Mouse (Mus musculus) spleen, adult 12 weeks (tissue): Measurements from ENCODE around the gene Chit1.

Experiments used
- DNase-seq: peaks from one replicate; pipeline ENCODE4 v3.0.0; 2022; ENCODE audit warnings: low spot score

Chit1 gene

DNA sequence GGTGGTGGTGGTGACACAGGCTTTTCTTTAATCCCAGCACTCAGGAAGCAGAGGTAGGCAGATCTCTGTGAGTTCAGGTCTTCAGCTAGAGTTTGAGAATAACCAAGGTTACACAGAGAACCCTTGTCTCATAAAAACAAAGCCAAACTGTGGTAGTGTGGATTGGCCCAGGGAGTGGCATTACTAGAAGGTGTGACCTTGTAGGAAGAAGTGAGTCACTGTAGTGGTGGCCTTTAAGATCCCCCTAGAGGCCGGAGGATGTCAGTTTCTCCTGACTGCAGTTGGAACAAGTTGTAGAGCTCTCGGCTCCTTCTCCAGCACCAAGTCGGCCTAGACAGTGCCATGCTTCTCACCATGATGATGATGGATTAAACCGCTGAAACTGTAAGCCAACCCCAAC, at the start of gene Chit1:
Gene Chit1, plus strand, starts transcription at position 264 of the 400 bp plus-strand sequence.
- no peak for DNase-seq

DNA sequence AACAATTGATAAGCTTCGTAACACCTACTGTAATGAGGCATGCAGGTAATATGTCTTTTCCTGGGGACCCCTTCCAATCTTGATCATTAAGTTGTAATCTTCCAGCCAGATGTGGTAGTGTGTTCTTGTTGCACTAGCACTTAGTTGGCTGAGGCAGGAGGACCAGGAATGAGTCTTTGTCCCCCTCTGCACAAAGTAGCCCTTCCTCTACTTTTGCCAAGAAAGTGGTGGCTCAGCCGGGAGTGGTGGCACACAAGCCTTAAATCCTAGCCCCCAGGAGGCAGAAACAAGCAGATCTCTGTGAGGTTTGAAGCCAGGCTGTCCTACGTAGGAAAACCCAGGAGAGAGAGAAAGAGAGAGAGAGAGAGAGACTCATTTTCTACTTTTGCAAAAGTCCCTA, 49.1 kb upstream of the Chit1 start:
- DNase-seq: no peak

DNA sequence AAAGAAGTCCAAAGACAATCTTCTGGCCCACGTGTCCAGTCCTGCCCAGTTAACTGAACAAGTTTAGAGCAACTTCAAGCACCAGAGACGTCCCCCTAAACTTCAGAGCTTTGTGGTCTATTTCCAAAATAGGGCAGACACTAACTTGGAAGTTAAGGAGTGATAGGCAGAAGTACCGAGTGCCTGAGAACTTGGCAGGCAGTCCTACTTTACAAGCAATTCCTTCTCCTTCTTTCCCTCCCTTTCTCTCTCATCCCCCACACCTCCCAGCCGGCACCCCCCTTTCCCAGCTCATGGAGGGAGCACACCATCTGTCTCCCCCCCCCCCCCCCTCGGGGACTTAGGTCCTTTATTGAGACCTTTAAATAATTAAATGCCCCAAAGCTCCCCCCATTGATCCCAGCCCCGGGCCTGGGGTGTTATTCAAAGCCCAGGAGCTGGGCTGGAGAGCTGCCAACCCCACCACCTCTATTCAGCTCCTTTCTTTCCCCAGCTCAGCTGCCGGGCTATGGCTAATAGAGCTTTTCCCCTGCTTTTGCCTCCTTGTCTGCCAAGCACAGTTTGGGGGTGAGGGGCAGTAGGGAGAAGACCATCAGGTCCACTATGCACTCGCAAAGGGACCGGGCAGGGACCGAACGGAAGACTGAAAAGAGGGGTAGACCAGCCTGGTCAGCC, 48.5 kb upstream of the Chit1 start:
- no peak for DNase-seq

DNA sequence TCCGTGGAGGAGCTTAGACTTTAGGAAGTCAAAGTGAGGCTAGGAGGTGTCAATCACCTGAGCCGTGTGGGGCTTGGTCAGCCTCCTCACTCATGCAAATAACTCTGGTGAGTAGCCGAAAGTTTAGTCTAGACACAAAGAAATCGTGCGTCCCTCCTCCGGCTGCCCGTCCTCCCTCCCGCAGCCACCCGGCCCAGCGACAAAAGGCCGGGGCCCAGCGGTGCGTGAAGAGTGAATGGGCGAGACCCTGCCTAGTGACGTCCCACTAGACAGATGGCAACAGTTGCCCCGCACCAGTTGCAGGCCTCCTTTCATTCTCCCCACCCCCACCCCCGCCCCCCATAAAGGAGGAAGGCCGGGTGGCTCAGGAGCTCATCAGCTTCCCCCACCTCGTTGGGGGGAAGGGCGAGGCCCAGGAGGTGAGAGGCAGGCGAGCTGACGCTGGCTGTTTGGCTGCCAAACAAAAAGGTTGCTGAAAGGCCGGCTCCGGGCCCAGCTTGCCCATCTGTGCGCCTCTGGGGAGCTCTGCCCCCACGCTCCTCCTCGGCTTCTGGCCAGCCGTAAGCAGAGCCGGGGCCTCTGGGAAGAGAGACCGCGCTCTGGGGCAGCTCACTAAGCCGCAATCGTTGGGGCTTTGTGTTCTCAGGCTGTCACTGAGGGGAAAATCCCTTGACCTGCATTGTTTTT, 47.8 kb upstream of the Chit1 start:
- peak; percentile 61 for DNase-seq

DNA sequence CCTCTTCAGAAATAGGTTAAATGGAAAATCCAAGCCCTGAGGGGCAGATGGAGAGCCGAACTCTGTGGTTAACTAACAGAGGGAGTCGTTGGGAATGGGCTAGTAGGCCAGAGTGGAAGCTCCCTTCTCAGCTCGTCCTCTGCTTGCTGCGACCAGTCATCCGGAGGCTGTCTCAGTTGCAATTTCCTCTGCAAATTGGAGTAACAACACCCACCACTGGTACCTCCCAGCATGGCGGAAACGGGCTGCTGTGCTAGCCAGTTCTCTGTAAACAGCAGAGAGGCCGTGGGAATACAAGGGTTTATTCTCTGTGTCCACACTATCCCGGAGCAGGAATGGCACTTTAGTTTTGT, 47.3 kb upstream of the Chit1 start:
- no peak for DNase-seq

DNA sequence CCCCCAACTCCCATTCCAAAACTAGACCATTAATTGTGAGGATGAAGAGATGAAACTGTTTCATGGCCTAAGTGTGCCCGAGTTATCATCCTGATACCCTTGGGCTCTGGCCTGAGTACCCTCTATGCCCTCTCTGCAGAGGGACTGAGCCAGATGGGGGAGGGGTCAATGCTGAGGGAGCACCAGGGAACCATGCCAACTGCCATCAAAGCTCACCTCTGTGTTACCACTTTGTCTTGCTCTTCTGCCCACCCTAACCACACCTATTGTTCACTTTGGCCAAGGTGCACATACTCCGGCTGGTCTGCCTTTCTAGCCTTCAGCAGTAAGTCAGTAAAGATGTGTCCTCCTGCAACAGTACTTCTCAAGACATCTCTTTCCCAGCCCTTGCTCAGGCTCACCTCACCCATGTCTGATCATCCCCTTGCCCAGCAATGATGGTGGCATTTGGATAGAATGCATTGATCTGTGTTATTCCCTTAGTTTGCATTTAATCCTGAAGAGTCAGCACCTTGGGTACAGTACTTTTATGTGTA, 46.7 kb upstream of the Chit1 start:
- DNase-seq: no peak

DNA sequence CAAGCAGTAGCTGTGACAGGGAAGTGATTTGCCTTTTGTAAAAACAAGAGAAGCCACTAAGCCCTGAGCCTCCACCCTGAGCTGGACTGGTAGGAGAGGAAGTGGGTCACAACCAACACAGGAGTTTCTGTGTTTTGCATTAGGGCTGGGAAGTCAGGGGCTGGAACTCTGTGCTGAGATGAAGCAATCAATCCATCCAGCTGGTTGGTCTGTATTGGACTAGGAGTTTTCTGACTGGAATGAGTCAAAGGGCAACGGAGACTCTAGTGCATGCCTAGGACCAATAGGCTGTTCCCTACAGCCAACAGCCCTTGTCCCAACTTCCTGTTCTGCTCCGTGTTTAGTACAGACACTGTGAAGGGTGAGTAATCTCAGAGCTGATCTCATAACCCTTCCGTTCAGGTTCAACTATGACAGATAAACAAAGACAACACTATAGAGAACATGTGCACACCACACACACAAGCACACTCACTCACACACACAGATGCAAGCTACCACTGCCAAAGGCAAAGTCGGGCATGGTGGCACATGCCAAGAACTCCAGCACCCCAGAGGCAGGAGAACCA, 45.7 kb upstream of the Chit1 start:
- no peak for DNase-seq

DNA sequence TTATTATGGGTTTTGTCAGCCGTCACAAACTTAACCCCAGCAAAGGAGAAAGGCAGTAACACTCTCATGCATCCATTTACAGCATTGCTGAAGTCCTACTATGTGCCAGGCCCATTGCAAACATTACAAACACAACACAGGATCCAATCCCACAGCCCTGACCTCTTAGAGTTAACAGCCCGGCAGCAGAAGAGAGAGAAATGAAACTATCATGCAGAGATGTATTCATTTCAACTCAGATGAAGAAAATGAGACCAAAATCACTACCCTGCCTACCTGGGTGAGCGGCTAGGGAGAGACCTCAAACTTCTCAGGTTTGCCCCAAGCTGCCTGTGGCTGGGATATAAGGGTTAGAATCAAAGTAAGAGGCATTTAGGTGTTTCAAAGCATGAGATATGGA, 44.5 kb upstream of the Chit1 start:
- DNase-seq: no peak

DNA sequence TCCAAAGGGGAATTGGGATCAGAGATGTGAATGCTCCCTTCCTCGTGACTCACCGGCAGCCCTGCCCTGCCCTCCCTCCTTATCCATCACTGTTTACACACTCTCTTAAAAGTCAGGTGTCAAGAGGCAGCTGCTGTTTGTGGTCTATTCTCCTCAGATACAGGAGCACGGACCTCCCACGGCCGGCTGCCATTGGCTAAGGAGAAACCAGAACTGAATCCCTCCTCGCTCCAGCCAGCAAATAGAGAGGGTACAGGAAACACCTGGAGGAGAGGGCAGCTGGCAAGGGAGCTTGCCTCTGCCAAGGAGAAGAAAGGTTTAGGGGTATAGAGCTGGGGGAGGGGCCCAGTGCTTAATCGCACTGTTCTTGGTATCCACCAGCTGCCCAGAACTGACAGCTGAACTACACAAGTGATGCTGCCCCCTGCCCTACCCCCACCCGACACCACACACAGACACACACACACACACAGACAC, 43.9 kb upstream of the Chit1 start:
- DNase-seq: no peak

DNA sequence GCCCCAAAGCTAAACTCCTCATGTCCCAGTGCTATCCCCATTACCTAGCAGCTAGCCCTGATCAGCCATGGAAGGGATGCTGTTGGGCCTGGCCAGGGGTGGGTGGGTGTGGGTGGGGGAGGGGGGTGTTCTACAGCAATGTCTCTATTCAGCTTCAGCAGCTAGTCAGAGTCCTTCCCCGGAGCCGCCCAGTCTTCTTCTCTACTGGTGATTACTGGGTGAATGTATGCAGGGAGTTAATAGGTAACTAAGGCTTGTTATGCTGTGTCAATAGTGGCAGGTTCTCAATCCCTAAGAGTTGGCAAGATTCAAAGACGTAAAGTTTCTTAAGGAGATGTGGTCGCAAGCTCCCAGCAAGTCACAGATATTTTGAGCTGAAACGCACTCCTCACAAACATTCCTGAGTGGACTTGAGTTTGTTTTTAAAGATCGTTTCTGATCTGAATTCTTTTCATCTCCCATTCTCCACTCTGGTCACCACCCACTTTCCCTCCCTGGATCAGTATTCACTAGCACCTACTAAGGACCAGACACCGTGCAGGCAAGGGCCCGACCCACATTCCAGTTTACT, 40.9 kb upstream of the Chit1 start:
- no peak for DNase-seq

DNA sequence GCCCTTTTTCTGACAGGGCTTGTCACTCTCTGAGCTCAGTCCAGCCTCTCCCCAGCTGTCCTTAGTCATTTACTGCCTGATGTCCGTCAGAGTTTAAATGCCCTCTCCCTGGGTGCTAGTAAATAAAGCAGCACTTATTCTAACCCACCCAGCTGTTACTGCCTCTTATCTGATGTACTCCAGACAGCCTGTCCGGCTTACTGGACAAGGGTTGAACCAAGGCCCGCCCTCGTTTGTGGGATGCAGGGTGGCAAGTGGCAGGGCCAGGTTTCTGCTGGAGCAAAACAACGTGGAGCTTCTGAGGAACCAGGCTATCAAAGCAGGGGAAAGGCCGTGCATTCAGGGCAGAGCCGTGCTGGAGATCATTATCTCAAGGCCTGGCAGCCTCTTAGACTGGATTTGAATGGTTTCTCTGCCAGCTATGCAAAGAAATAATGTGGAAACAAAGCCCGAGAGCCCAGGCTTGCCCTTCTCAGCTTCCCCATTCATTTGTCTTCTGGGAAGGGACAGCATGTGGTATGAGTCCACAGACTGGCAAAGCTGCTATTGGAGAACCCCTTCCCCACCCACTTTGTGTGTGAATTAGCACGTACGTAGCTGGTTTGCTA, 39.5 kb upstream of the Chit1 start:
- DNase-seq: no peak

DNA sequence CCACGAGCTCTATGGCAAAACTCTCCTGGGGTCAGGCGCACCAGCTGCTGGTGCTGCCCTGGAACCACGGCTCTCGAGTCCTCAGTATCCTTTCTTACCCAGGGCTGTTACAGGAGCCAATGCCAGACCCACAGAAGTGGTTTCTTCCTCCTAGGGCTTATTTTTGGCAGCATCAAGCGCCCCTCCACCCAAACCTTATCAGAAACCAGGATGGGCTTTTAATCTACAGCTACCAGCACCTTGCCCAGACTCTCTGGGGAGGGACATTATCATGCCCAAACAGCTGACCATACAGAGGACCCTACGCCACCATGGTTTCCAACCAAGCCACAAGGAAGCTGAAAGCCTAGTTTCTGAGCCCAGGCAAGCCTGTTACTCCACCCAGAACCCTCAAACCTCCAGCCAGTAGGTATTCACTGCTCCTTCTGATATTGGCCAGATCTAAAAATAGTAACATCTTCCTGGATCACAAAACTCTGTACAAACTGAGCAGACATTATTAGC, 37.9 kb upstream of the Chit1 start:
- peak; percentile 61 for DNase-seq

DNA sequence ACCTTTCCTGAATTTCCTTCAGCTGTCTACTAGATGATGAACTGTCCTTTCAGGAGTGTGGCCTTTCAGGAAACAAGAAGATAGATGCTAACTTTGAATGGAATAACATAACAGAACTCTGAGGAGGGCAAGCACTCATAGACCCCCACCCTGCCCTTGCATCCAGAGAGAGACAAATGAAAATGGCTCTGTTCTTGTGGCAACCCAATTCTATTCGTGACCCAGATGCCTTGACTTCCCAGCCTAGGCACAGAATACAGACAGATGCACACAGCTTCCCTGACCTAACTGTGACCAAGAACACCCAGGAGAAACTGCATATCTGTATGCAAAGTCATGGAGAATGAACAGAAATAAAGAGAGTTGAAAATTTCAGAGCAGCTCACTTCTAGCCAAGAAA, 37.4 kb upstream of the Chit1 start:
- DNase-seq: no peak

DNA sequence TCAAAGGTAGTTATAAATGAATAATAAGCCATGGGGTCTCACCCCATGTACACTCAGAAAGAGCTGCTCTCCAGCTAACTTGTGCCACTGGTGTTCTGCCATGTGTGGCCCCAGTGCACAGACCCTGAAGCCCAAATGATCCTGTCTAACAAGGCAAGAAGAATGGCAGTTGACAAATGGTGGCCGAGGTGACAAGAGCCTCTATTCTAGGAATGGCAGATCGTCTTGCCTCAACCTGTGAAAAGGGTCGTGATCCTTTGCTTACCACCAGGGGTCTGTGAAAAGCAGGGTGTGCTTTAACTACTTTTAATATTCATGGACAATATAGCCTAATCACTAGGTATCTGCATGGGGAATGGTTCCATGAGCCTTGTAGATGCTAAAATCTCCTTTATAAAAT, 36.9 kb upstream of the Chit1 start:
- DNase-seq: no peak

DNA sequence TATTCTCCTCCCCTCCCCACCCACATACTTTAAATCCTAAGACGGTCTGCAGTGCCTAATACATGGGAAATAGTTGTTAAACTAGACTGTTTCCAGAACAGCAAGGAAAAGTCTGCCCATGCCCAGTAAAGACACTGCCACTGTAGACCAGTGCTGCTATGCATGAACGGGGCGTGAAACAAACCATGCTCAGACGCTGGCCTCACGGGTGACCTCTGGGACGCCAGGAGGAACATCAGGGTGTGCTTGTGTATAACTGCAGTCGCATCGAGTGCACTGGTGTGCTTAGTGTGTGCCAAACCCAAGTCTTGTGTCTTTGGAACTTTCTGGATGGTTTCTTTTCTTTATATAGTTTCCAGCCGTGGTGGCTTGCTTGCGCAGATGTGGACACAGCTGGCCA, 36.4 kb upstream of the Chit1 start:
- DNase-seq: no peak

DNA sequence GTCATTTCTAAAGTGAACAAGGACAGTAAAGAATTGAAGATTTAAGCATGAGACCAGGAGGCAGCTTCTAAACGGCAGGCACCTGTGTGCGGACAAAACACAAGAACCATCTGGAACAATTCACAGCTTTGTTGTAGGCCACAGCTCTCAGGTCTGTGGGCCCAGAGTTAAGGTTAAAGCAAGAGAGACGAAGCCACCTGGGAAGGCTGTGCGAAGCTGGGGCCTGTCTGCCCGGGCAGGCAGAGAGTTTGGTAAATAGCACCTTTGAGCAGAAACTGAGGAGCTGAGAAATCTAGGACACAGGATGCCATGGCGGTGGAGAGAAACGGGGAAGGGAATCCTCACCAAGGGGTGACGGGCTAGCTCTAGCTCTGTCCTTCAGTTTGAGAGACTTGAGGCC, 35.5 kb upstream of the Chit1 start:
- no peak for DNase-seq

DNA sequence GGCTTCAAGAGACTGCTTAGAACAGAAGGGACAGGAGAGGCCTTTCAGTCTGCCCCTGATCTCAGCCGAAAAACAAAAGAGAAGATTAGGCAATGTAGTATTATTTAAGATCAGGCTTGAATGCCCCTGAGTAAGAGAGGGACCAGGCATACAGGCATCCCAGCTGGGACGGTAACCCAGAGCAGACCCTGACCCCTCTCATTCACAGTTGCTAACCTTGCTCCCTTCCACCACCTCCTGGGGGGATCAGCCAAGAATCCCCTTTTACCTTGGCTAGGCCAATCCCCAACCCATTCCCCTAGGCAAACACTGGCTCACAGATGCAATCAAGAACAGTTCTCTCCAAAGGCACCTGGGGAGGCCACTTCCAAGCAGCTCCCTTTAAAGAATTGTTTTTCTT, 34.3 kb upstream of the Chit1 start:
- no peak for DNase-seq

DNA sequence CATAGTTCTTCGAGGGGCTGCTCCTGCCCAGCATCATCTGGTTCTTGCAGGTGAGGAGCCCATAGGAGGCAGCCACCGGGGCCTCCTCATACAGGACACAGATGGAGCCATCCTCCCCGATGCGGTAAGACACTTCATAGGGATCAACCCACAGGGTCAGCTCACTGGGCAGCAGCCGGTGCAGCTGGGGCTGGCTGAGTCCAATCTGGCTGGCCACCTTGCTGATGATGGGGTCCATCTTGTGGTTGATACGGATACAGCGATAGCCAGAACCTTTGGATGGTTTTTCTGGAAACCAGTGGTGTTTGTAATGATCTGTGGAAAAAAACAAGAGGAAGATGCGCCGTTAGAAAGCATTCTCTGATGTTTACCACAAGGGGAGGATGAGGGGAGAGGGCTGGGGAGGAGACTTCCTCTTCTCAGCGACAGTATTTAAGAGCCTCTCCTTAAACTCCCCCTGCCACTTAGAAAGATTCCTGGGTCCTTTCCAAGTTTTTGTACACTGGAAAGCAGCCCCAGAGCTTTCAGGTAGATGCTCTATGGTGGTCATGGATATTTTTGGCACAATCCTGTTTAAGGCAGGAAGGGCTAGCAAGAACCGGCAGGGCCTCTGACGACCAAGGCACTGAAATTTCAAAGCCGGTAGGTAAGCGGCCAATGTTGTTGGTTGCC, 33.5 kb upstream of the Chit1 start:
- DNase-seq: no peak

DNA sequence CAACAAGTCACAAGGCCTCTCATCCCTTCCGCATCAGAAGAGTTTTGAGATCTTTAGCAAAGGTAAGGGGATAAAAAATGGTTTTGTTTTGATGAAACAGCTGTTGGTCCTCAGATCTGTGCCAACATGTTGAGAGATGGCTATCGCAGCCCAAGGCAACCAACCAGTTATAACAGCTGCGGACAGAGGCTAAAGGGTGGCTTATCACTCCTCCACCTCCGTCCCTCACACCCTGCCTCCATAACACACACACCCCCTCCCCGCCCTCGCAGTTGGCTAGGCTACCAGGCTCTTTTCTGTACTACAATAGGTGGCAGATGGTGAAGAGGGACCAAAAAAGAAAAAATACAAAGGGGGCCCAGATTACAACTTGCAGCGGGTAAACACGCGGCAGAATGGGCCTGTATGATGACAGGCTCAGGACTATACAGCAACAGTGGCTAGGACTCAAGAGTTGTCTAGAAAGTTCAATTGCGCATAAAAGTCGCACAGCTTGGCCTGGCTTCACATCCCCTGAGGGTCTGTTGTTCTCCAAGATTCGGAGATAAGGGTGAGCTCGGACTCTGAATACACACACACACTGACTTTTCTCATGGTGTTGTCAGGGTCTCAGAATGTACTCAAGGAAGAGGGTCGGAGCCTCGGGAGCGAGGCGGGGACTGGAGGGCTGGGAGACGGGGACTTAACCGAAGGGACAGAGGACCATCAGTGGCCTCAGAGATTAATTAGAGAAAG, 32.8 kb upstream of the Chit1 start:
- peak; percentile 75 for DNase-seq

DNA sequence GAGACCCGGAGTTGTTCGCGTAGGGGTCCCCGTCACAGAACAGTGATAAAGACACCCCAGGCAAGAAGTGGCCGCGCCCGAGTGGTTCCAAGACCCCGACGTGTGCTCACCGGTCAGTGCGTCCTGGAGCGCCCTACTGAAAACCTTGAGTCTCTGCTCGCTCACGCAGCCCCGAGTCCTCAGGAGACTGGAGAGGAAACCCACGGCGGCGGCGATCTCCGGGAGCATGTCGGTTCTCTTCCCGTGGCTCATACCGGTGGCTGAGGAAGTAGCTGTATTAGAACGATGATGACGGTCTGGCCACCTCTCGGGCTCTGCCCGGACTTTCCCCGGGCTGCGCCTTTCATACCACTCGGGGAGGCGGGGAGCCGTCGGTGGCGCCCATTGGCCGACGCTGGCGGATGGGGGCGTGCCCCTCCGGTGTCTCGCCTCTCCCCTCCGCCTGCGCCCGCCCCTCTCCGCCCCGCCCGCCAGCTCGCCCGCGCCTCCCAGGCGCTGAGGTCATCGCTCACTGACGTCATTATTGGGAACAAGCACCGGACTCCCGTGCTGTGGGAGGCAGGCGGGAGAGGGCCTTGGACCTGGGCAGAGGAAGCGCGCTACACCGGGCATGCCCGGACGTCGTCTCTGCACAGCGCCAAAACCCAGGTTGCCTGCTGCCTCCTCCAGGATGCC, 32.1 kb upstream of the Chit1 start, which contains the start of gene Btg2:
Gene Btg2, minus strand, starts transcription at position 319 of the 675 bp plus-strand sequence.
- peak; percentile 96 for DNase-seq
